Mouse (Mus musculus) forebrain, embryonic 15.5 days (tissue): ENCODE results near the gene Snx29. TPM values are rescaled to one million over a fixed set of nuclear protein-coding genes. Genes with fewer than 3 reads are reported as not detected.
"Not testable (repeated sequence)": the region's sequence is repeated elsewhere in the genome, so short reads cannot be mapped to it uniquely, and the experiment has no call there.

Experiments used
- ATAC-seq: fragments of 200-750 bp; cut with Nextera tagmentation; replicated peaks from 2 replicates; pipeline ENCODE4 v1.8.0; 2017; ENCODE audit warnings: mild to moderate bottlenecking, moderate TSS enrichment, moderate library complexity
- H3K27ac ChIP-seq: fragments of 300-500 bp; sonication (generic); replicated peaks from 2 replicates; pipeline ENCODE4 v1.5.1; 2015; ENCODE audit warnings: mild to moderate bottlenecking, inconsistent platforms
- H3K27me3 ChIP-seq: fragments of 300-500 bp; sonication (generic); 2 replicates; pipeline ENCODE4 v1.6.1; 2015; ENCODE audit warnings: inconsistent platforms
- H3K36me3 ChIP-seq: fragments of 300-500 bp; sonication (generic); 2 replicates; pipeline ENCODE4 v1.6.1; 2015; ENCODE audit warnings: mild to moderate bottlenecking, inconsistent platforms
- H3K4me1 ChIP-seq: fragments of 300-500 bp; sonication (generic); 2 replicates; pipeline ENCODE4 v1.6.1; 2015; ENCODE audit warnings: inconsistent platforms
- H3K4me2 ChIP-seq: fragments of 300-500 bp; sonication (generic); replicated peaks from 2 replicates; pipeline ENCODE4 v1.6.1; 2015; ENCODE audit warnings: mild to moderate bottlenecking, inconsistent platforms
- H3K4me3 ChIP-seq: fragments of 300-500 bp; sonication (generic); 2 replicates; pipeline ENCODE4 v1.5.1; 2015; ENCODE audit warnings: mild to moderate bottlenecking, inconsistent platforms
- H3K9ac ChIP-seq: fragments of 300-500 bp; sonication (generic); replicated peaks from 2 replicates; pipeline ENCODE4 v1.6.1; 2015; ENCODE audit warnings: mild to moderate bottlenecking, inconsistent platforms
- H3K9me3 ChIP-seq: fragments of 300-500 bp; sonication (generic); 2 replicates; pipeline ENCODE4 v1.6.1; 2016; ENCODE audit warnings: inconsistent platforms
- WGBS: fragments of 180-500 bp; shearing (Covaris S2); methylation state at CpG from one replicate; pipeline ENCODE4 v1.1.7; 2015; ENCODE audit warnings: mixed read lengths; 5-methylcytosine and 5-hydroxymethylcytosine counted together
- polyA plus RNA-seq: library from polyadenylated mRNA; unstranded; fragments of >200 nt; fragmentation: Nextera tagmentation; extraction: Ambion mirVana; gene quantifications from 2 replicates; pipeline ENCODE4 v1.2.1, GENCODE M21; 2015

The Snx29 gene
- 14.1 and 15.9 TPM in 2 replicates for polyA plus RNA-seq

DNA sequence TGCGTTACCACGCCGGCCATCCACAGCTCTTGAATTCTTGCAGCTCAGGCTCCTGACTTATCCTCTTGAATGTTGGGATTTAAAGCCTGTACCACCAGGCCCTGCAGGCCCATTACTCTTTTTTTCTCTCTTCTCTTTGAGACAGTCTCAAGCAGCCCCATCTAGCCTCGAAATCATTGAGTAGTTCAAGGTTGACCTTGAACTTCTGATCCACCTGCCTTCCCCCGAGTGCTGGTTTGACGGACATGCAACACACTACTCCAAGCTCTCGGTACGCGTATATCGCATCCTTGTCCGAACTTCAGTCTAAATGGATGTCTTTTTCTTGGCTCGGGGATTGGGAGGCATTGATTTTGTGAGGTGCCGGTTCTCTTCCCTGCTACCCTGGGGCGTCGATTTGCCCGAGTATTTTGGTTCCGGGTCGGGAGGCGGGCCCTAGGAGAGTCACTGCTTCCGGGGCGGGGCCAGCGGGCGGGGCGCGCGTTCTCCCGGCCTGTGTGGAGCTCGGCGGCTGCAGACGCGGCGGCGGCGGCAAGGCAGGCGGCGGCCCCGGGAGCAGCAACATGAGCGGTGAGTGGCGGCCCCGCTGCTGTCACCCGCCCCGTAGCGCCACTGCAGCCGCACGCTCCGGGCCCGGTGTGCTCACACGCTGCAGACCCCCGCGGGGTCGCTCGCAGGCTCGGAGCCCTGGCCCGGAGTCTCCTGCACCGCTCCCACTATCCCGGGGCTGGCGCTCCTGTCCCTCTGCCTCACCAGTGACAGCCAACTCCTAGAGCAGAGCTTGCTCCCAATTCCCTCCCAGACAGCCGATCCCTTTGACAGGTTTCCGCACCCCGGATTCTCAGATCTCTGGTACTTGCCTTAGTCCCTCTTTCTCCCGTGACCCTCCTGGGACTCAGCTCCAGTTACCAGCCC is at the start of gene Snx29:
TSS of gene Snx29 (plus strand) at position 500 of the 915 bp plus-strand sequence.
- no peaks in the 10 kb centered on the region for H3K9me3 ChIP-seq

DNA sequence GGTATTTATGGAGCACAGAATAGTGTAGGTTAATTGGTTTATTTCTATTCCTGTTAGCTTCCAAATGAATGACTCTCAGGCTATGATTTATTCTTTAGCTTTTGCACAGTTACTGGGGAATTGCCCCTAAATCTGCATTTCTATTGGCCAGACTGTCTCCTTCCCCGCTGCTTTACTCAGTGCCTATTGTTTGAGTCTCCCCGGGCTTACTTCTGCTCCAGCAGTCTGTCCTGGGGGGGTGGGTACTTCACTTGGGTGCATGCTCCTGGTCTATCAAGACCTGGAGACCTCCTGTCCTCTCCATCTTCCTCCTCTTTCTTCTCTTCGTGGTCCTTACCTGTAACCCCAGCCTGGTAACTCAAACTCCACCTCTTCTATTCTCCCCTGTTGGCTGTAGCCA is 45.8 kb upstream of the Snx29 start:
- Histone ChIP-seq H3K27ac (no peak overlapping the region), H3K4me1 (no peaks in the 10 kb centered on the region), H3K9me3 (no peaks in the 10 kb centered on the region), H3K9ac (no peak overlapping the region), H3K4me2 (no peak overlapping the region), H3K4me3 (no peak overlapping the region), H3K36me3 (no peaks in the 10 kb centered on the region), H3K27me3 (no peaks in the 10 kb centered on the region)
- ATAC-seq: no peak
- WGBS: 25% methylated on average over 3 of the region's 3 CpGs

More for the DNA sequence above, at the start of gene Snx29:
- ATAC-seq: peak; percentile 99
- H3K36me3 ChIP-seq: no peaks in the 10 kb centered on the region
- 4% methylated on average over 60 of the region's 61 CpGs for WGBS
- H3K9ac ChIP-seq: peak within 1 kb of the TSS; percentile 73
- H3K4me3 ChIP-seq: peak within 1 kb of the TSS; percentile 70
- no peaks in the 10 kb centered on the region for H3K27me3 ChIP-seq
- H3K4me2 ChIP-seq: peak within 1 kb of the TSS; percentile 89
- H3K4me1 ChIP-seq: peaks cover 16% of the 10 kb centered on the region
- peak within 1 kb of the TSS; percentile 90 for H3K27ac ChIP-seq

DNA sequence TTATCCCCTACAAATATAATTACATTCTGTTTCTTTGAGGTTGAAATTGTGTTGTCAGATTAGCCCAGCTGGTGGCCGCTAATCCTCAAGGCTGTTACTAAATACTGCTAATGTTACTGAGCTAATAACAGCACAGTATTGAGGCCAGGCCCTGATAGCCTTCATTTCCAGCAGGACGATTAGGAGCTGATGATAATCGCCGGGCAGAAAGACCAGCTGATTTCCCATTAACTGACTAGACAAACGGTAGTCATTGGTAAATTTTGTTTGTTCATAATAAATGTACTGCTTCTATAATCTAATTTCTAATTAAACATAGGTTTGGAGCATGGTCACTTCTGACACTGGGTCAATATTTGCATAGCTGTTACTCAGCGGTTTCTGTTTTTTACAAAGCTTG is 43.9 kb upstream of the Snx29 start:
- Histone ChIP-seq H3K4me2 (no peak overlapping the region), H3K27me3 (no peaks in the 10 kb centered on the region), H3K36me3 (no peaks in the 10 kb centered on the region), H3K9me3 (no peaks in the 10 kb centered on the region), H3K27ac (no peak overlapping the region), H3K9ac (no peak overlapping the region), H3K4me3 (no peak overlapping the region), H3K4me1 (no peaks in the 10 kb centered on the region)
- 60% methylated on average over 6 of the region's 6 CpGs for WGBS
- ATAC-seq: no peak

DNA sequence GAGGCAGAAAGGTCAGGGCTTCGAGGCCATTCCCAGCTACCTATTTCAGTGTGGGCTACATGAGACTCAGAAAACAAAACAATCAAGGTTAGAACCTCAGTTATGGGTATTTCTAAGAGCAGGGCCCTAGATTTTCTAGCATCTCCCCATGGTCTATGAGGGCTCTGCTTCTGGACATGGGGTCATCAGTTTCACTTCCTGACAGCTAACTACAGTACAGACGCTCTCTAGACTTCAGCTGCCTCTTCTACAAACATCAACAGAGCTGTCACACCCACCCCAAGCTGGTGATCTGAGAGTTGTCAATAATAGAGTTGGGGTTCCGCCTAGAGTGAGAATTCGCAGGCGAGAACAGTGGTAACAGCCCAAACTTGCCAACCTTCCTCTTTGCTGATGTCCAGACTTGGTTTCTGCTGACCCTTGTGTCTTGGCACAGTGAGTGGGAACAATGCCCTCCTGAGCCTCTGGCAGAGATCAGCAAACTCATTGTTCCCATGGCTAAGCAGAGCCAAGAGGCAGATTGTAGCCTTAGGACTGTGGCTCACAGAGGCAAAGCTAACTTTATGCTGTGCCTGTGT is 40.0 kb upstream of the Snx29 start:
- no peaks in the 10 kb centered on the region for H3K27me3 ChIP-seq
- H3K9ac ChIP-seq: no peak overlapping the region
- no peaks in the 10 kb centered on the region for H3K4me1 ChIP-seq
- H3K27ac ChIP-seq: no peak overlapping the region
- H3K36me3 ChIP-seq: no peaks in the 10 kb centered on the region
- 87% methylated on average over 5 of the region's 5 CpGs for WGBS
- no peak overlapping the region for H3K4me2 ChIP-seq
- no peak for ATAC-seq
- no peaks in the 10 kb centered on the region for H3K9me3 ChIP-seq
- no peak overlapping the region for H3K4me3 ChIP-seq

DNA sequence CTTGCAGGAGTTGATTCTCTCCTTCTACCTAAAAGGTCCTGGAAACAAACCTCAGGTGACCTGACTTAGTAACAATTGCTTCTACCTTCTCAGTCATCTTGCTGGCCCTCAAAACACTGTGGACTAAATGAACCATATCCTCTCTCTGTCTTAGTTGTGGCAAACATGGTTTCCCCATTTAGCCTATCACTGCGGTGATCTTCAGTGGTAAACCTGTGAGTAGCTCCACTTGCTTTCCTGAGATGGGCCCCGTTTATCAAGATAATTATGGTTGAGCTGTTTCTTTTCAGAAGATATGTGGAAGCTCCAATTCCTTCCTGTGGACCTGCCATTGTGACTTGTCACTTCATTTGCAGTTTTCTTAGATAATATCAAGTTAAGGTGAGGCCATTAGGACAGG is 37.8 kb upstream of the Snx29 start:
- WGBS: 90% methylated on average over 2 of the region's 2 CpGs
- Histone ChIP-seq H3K27me3 (no peaks in the 10 kb centered on the region), H3K4me2 (no peak overlapping the region), H3K27ac (no peak overlapping the region), H3K4me1 (no peaks in the 10 kb centered on the region), H3K9ac (no peak overlapping the region), H3K9me3 (no peaks in the 10 kb centered on the region), H3K4me3 (no peak overlapping the region), H3K36me3 (no peaks in the 10 kb centered on the region)
- ATAC-seq: no peak

DNA sequence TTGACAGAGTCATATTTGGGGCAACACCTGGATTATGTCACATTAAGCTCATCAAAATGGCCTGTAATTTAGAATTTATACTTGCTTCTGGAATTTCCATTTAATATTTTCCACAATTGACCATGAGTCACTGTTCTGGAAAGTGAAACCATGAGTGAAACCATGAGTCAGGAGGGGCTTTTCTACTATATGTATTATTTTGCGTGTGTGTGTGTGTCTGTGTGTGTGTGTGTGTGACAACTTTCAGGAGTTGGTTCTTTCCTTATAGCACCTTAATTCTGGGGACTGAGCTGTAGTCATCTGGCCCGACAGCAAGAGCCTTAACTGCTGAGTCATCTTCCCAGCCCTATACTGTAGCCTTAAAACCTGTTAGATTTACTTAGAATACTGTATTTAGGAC is 36.8 kb upstream of the Snx29 start:
- no peak overlapping the region for H3K9ac ChIP-seq
- no peaks in the 10 kb centered on the region for H3K9me3 ChIP-seq
- no peaks in the 10 kb centered on the region for H3K4me1 ChIP-seq
- H3K4me2 ChIP-seq: no peak overlapping the region
- H3K4me3 ChIP-seq: no peak overlapping the region
- ATAC-seq: no peak
- H3K27me3 ChIP-seq: no peaks in the 10 kb centered on the region
- WGBS: 86% methylated on average over 2 of the region's 2 CpGs
- no peak overlapping the region for H3K27ac ChIP-seq
- no peaks in the 10 kb centered on the region for H3K36me3 ChIP-seq

DNA sequence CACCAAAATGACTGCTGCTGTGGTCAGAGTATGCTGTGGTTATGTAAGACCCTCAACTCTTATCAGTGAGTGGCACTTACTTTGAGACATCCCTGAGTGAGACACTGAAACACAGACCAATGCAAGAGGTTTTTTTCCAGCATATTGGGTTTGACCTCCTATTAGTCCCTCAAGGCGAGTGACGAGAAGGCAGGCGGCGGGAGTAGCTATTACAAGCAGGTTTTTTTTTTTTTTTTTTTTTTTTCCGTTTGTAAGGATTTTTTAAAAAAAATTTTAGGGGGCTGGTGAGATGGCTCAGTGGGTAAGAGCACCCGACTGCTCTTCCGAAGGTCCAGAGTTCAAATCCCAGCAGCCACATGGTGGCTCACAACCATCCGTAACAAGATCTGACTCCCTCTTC is 33.8 kb upstream of the Snx29 start:
- H3K9me3 ChIP-seq, ATAC-seq: not testable (repeated sequence)
- 91% methylated on average over 8 of the region's 8 CpGs for WGBS

DNA sequence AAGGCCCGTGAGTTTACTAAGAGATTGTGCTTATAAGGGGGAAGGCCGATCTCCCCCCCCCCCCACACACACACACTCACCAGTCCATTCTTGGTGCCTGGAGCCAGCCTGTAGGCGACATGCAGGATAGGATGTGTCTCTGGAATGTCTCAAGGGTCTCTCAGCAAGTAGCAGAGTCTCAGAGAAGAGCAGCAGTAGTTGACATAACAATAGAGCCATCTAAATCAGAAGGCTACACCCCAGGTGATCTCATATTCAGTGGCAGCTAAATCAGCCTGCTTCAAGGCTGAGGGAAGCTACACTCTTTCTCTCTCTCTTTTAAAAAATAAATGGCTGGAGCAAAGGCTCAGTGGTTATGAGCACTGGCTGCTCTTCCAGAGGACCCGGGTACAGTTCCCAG is 27.1 kb upstream of the Snx29 start:
- not testable (repeated sequence) for H3K9me3 ChIP-seq, H3K4me1 ChIP-seq, ATAC-seq, H3K4me3 ChIP-seq, H3K27ac ChIP-seq, H3K27me3 ChIP-seq, H3K4me2 ChIP-seq, H3K9ac ChIP-seq, H3K36me3 ChIP-seq
- WGBS: 83% methylated on average over 4 of the region's 4 CpGs

More for the DNA sequence above, 33.8 kb upstream of the Snx29 start:
- H3K4me1 ChIP-seq, H3K4me2 ChIP-seq, H3K27ac ChIP-seq, H3K27me3 ChIP-seq, H3K4me3 ChIP-seq, H3K9ac ChIP-seq, H3K36me3 ChIP-seq: not testable (repeated sequence)

DNA sequence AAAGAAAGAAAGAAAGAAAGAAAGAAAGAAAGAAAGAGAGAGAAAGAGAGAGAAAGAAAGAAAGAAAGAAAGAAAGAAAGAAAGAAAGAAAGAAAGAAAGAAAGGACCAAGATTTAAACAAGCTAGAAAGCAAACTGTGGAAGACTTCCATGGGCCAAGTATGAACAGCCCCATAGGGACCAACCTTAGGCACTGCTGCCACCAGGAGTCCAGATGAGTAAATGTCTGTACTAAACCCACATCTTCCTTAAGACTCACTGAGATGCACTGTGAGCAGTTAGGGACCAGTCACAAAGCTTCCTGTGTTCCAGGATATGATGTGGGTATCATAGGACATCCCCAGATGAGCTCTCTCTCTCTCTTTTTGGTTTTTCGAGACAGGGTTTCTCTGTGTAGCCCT is 25.0 kb upstream of the Snx29 start:
- not testable (repeated sequence) for H3K9ac ChIP-seq, H3K36me3 ChIP-seq, H3K4me1 ChIP-seq, ATAC-seq, H3K4me2 ChIP-seq, H3K27me3 ChIP-seq, H3K27ac ChIP-seq, H3K9me3 ChIP-seq, H3K4me3 ChIP-seq
- 76% methylated on average over 1 of the region's 1 CpGs for WGBS

DNA sequence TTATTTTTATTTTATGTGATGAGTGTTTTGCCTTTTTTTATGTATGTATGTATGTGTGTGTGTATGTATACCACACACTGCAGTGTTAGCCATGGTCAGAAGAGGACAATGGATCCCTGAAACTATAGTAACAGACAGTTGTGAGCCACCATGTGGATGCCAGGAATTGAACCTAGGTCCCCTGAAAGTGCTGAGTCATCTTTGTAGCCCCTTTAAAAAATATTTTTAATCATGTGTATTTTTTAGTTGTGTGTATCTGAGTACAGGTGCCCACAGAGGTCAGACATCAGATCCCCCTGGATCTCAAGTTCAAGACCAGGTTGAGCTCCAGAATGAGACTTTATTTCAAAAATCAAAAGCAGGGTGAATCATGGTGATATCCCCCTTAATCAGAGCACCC is 19.0 kb upstream of the Snx29 start:
- no peaks in the 10 kb centered on the region for H3K36me3 ChIP-seq
- ATAC-seq: no peak
- H3K27me3 ChIP-seq: no peaks in the 10 kb centered on the region
- no peak overlapping the region for H3K4me3 ChIP-seq
- H3K9me3 ChIP-seq: no peaks in the 10 kb centered on the region
- H3K4me2 ChIP-seq: no peak overlapping the region
- no peak overlapping the region for H3K27ac ChIP-seq
- no peaks in the 10 kb centered on the region for H3K4me1 ChIP-seq
- no peak overlapping the region for H3K9ac ChIP-seq

DNA sequence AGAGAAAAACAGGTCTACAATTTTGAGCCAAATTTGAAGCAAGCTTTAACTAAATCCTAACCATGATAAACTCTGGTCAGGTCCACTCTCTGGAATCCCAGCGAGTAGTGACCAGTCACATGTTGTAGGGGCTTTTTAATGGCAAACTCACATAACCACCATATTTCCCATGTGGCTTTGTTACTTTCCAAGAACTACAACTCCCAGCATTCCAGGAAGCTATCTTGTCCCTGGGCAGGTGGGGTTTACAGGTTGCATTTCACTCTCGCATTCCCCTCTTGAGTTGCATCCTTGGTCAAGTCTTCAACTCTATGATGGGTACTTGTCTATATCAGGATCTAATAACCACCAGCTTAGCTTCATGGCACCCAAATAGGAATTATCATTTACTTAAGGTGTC is 17.2 kb upstream of the Snx29 start:
- Histone ChIP-seq H3K9ac (no peak overlapping the region), H3K27ac (no peak overlapping the region), H3K36me3 (no peaks in the 10 kb centered on the region), H3K4me2 (no peak overlapping the region), H3K4me1 (no peaks in the 10 kb centered on the region), H3K9me3 (no peaks in the 10 kb centered on the region), H3K4me3 (no peak overlapping the region), H3K27me3 (no peaks in the 10 kb centered on the region)
- ATAC-seq: no peak
- WGBS: 95% methylated on average over 2 of the region's 2 CpGs

DNA sequence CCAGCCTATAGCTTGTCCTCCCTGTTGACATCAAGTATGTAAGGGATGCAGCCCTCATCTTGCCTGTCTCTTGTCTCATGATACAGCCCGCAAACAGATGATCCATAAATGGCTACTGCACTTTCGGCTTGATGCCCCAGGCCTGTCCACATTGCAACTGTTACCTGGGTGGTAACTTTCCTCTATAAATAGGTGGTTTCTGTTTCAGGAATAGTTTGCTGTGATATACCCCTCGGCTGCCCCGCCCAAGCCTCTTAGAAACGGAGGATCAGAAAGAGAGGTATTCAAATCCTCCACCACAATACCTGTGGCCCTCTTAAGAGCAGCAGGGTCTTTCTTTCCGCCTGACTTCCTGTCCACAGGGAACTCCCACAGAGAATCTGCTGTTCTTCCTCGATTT is 9.2 kb upstream of the Snx29 start, which contains the start of gene Tnfrsf17:
TSS of gene Tnfrsf17 (plus strand) at position 301 of the 400 bp plus-strand sequence.
- Histone ChIP-seq H3K9me3 (no peaks in the 10 kb centered on the region), H3K4me3 (no peak within 1 kb of the TSS), H3K9ac (no peak within 1 kb of the TSS), H3K36me3 (no peaks in the 10 kb centered on the region), H3K27me3 (no peaks in the 10 kb centered on the region), H3K4me1 (no peaks in the 10 kb centered on the region), H3K27ac (no peak within 1 kb of the TSS), H3K4me2 (no peak within 1 kb of the TSS)
- no peak for ATAC-seq
- 68% methylated on average over 7 of the region's 7 CpGs for WGBS
